Mouse (Mus musculus): ENCODE measurements around the gene Fhad1. TPM values are rescaled to one million over a fixed set of nuclear protein-coding genes. Genes with fewer than 3 reads are reported as not detected.
A peak's percentile ranks its signal among the peaks of the same experiment; 100 is the strongest.

The Fhad1 gene
- total and polyA plus RNA-seq, 3 experiments, result 4.8 to 8.6 (median 5.5) TPM

DNA sequence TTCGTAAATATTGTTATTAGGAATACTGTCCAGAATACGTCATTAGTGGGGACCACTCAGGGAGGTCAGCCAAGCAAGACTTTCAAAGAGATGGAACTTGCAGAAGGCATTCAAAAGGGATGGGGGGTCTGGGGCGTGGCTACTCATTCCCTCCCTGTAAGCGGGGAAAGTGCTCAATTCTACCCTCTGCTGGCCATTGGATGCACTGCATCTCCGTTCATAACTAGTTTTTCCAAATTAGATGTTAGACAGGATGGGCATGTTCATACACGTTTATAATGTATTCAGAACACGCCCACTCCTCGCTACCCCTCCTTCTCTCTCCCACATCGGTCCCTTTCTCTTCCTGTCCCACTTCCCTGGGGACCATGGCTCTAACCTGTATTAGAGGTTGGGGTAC is 56.7 kb downstream of the Fhad1 start (continued):
- TF ChIP-seq MEF2A (IDR thresholded peaks at IDR 0.05; ENCODE audit: borderline replicate concordance, low read depth, low read length), result peak; percentile 41; the same call in 1 of the 2 replicates
- no peak for TF ChIP-seq ZNF384 (IDR thresholded peaks at IDR 0.05; ENCODE audit: low read depth, low read length)
- TF ChIP-seq HCFC1 (IDR thresholded peaks at IDR 0.05; ENCODE audit: low read depth, low read length), result no peak
- no peak for TF ChIP-seq USF2 (conservative IDR thresholded peaks at IDR 0.05; ENCODE audit: low read depth, low read length)
- TF ChIP-seq IRF4 (IDR thresholded peaks at IDR 0.05; ENCODE audit: low read depth, low read length), result peak; percentile 54
- no peak for TF ChIP-seq NRF1 (IDR thresholded peaks at IDR 0.05; ENCODE audit: low read depth, low read length)
- TF ChIP-seq MAZ (IDR thresholded peaks at IDR 0.05; ENCODE audit: low read depth, low read length), result peak; percentile 54; the same call in 1 of the 2 replicates
- TF ChIP-seq MAFK (IDR thresholded peaks at IDR 0.05; ENCODE audit: insufficient replicate concordance, low read length), result no peak

GRCm38 (mm10) chr4:141957740-141958139 is 57.1 kb downstream of the Fhad1 start:
- 0 out of 2 replicates have a peak overlapping the region, but pooled peaks have one; percentile 27 for H3K9ac ChIP-seq (ENCODE audit: insufficient read depth, low read depth)
- H3K9me3 ChIP-seq (replicated peaks; ENCODE audit: low read length), result peaks cover 9% of the 10 kb centered on the region
- in situ Hi-C loops (cut with MboI; ENCODE audit: low pct_ligation_motif_present, low pct_unique_long_range_greater_than_20kb, low sequenced_read_pairs) (loop anchor here (5.0 to 25.0 kb wide), 3 partner anchors 95 to 545 kb away; partner anchors contain the start of genes Clcnkb, Hspb7 and Tmem82), dilution Hi-C loops (cut with MboI; ENCODE audit: extremely low pct_ligation_motif_present, extremely low pct_unique_long_range_greater_than_20kb, low sequenced_read_pairs) (no loop called here)
- H3K79me2 ChIP-seq (replicated peaks; ENCODE audit: control insufficient read depth, extremely low read depth, insufficient read depth, poor library complexity, severe bottlenecking), result no peaks in the 10 kb centered on the region
- DNase-seq (ENCODE audit: extremely low read depth), result peak; percentile 99
- peak overlapping the region; percentile 54 for H3K4me2 ChIP-seq (ENCODE audit: insufficient read depth, low read depth, poor library complexity, severe bottlenecking)
- peak overlapping the region; percentile 23 to 48 (median 31) for H3K4me3 ChIP-seq (replicated peaks in 1 of 3; ENCODE audit: low read depth in 2 of 3, low read length in 2 of 3, poor library complexity in 1 of 3)
- H3K27ac ChIP-seq (ENCODE audit: insufficient read depth, low read depth), result peak overlapping the region; percentile 69
- peaks cover 34 to 61% of the 10 kb centered on the region in 2 experiments for H3K4me1 ChIP-seq (ENCODE audit: control insufficient read depth in 1 of 2, insufficient read depth in 2 of 2)
- H3K27me3 ChIP-seq (replicated peaks), result no peaks in the 10 kb centered on the region
- H3K36me3 ChIP-seq (replicated peaks in 1 of 2; ENCODE audit: control insufficient read depth in 1 of 2, insufficient read depth in 1 of 2, low read length in 1 of 2), result peaks cover 0 to 7% of the 10 kb centered on the region in 2 experiments
- TF ChIP-seq ETS1 (conservative IDR thresholded peaks at IDR 0.05; ENCODE audit: low read depth, low read length) (peak; percentile 86), ZNF384 (IDR thresholded peaks at IDR 0.05; ENCODE audit: low read depth, low read length) (no peak), ELF1 (IDR thresholded peaks at IDR 0.05; ENCODE audit: low read depth, low read length) (no peak), CHD1 (IDR thresholded peaks at IDR 0.05; ENCODE audit: low read depth, low read length) (no peak), KAT2A (IDR thresholded peaks at IDR 0.05; ENCODE audit: insufficient replicate concordance, low read length) (no peak), SIN3A (IDR thresholded peaks at IDR 0.05; ENCODE audit: low read length) (peak; percentile 22; the same call in 1 of the 2 replicates), PAX5 (IDR thresholded peaks at IDR 0.05; ENCODE audit: low read length) (no peak), ZMIZ1 (IDR thresholded peaks at IDR 0.05; ENCODE audit: low read depth, low read length) (no peak), MAZ (IDR thresholded peaks at IDR 0.05; ENCODE audit: low read depth, low read length) (peak; percentile 79), JUN (IDR thresholded peaks at IDR 0.05; ENCODE audit: insufficient read depth, low read depth, low read length) (no peak), RCOR1 (conservative IDR thresholded peaks at IDR 0.05; ENCODE audit: low read depth, low read length) (no peak), MYC (IDR thresholded peaks at IDR 0.05; ENCODE audit: low read depth, low read length) (peak; percentile 79), CHD2 (IDR thresholded peaks at IDR 0.05; ENCODE audit: low read length) (peak; percentile 58; the same call in 1 of the 2 replicates), NELFE (IDR thresholded peaks at IDR 0.05; ENCODE audit: low read depth, low read length) (no peak), POLR2A (IDR thresholded peaks at IDR 0.05; ENCODE audit: low read depth, low read length) (peak; percentile 51; the same call in 1 of the 2 replicates), USF1 (IDR thresholded peaks at IDR 0.05; ENCODE audit: low read depth, low read length) (peak; percentile 87), RAD21 (IDR thresholded peaks at IDR 0.05; ENCODE audit: low read depth, low read length) (no peak), CTCF (conservative IDR thresholded peaks at IDR 0.05 in 1 of 2, IDR thresholded peaks at IDR 0.05 in 1 of 2; ENCODE audit: low read depth in 2 of 2, low read length in 2 of 2) (no peak), SMC3 (IDR thresholded peaks at IDR 0.05; ENCODE audit: low read depth, low read length) (no peak), HCFC1 (IDR thresholded peaks at IDR 0.05; ENCODE audit: low read depth, low read length) (peak; percentile 24; the same call in 1 of the 2 replicates), GABPA (IDR thresholded peaks at IDR 0.05; ENCODE audit: insufficient replicate concordance, low read depth, low read length) (no peak), TBP (conservative IDR thresholded peaks at IDR 0.05; ENCODE audit: low read depth, low read length) (no peak), IRF4 (IDR thresholded peaks at IDR 0.05; ENCODE audit: low read depth, low read length) (peak; percentile 47), EP300 (IDR thresholded peaks at IDR 0.05; ENCODE audit: low read length) (no peak), MEF2A (IDR thresholded peaks at IDR 0.05; ENCODE audit: borderline replicate concordance, low read depth, low read length) (peak; percentile 8; the same call in 1 of the 2 replicates), NRF1 (IDR thresholded peaks at IDR 0.05; ENCODE audit: low read depth, low read length) (no peak), USF2 (conservative IDR thresholded peaks at IDR 0.05; ENCODE audit: low read depth, low read length) (peak; percentile 81), MXI1 (IDR thresholded peaks at IDR 0.05; ENCODE audit: low read depth, low read length) (peak; percentile 49; the same call in 1 of the 2 replicates), E2F4 (IDR thresholded peaks at IDR 0.05; ENCODE audit: insufficient replicate concordance, low read depth, low read length) (no peak), TCF12 (IDR thresholded peaks at IDR 0.05; ENCODE audit: low read depth, low read length) (0 out of 2 replicates have a peak, but pooled peaks have one; percentile 50), BHLHE40 (IDR thresholded peaks at IDR 0.05; ENCODE audit: low read depth, low read length) (peak; percentile 95), MAX (IDR thresholded peaks at IDR 0.05; ENCODE audit: low read length) (peak; percentile 90), POLR2AphosphoS2 (IDR thresholded peaks at IDR 0.05; ENCODE audit: low read depth, low read length) (no peak), MAFK (IDR thresholded peaks at IDR 0.05; ENCODE audit: insufficient replicate concordance, low read length) (no peak), ZKSCAN1 (IDR thresholded peaks at IDR 0.05; ENCODE audit: borderline replicate concordance, low read depth, low read length) (no peak)
